Mouse (Mus musculus): ENCODE measurements at regions not wholly inside any gene's neighbourhood (a gene's known extent, or its start where the extent isn't known, plus 50 kb on each side); places are given as distances from the start of the nearest gene placed in this dataset.

- H3K4me3 ChIP-seq (replicated peaks; ENCODE audit: extremely low read depth, low read depth, low read length) = no peak overlapping the region
- no peak for DNase-seq
- TF ChIP-seq POLR2A (IDR thresholded peaks at IDR 0.05; ENCODE audit: borderline replicate concordance, extremely low read depth, low read depth, low read length) (no peak), CTCF (IDR thresholded peaks at IDR 0.05; ENCODE audit: insufficient read depth, low read length) (no peak)
- peaks cover 3% of the 10 kb centered on the region; the same call in 1 of the 2 replicates for H3K4me1 ChIP-seq (ENCODE audit: control insufficient read depth, insufficient read depth, low read length)
- WGBS = 31% methylated on average over 6 of the region's 6 CpGs
Measured at GRCm38 (mm10) chr14:103949950-103950349, 105.7 kb upstream of the Ednrb start.

DNA sequence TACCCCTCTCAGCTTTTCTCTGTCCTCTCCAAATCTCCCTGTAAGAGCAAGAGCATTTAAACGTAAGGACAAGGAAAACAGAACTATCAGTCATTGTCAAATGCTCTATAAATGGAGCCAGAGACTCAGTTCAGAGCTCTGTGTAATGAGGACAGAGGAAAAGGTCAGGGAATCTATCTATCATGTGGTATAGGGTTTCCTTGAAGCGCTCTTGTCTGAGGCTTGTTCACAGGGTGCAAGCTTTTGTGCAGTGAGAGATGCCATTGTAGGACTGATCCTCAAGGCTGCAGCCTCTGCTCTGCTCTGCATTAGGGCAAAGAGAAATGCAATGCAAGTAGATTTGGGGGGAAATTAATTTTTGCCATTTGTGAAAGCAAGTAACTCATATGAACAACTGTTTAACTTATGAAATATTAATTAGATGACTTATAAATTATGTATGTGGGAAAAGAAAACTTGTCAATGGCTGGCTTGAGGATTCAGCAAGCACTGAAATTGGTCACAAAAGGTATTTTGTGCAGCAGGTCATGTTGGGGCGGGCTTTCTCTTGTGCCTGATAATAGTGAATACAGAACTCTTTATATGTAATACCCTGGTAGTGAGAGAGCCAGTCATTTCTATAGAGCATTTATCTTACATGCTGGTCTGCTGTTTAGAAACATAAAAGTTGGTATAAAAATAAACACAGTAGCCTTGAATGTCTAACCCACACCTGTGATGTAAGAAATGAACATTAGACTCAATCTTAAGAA is 104.0 kb upstream of the Ednrb start:
- no peak overlapping the region for H3K4me3 ChIP-seq (replicated peaks; ENCODE audit: extremely low read depth, low read depth, low read length)
- DNase-seq = no peak
- H3K4me1 ChIP-seq (ENCODE audit: control insufficient read depth, insufficient read depth, low read length) = peaks cover 3% of the 10 kb centered on the region; the same call in 1 of the 2 replicates
- TF ChIP-seq POLR2A (IDR thresholded peaks at IDR 0.05; ENCODE audit: borderline replicate concordance, extremely low read depth, low read depth, low read length) (no peak), CTCF (IDR thresholded peaks at IDR 0.05; ENCODE audit: insufficient read depth, low read length) (no peak)
- WGBS = 66% methylated on average over 3 of the region's 3 CpGs

GRCm38 (mm10) chr14:103945753-103946152 is 101.6 kb upstream of the Ednrb start:
- WGBS = 22% methylated on average over 1 of the region's 1 CpGs
- peaks cover 3% of the 10 kb centered on the region; the same call in 1 of the 2 replicates for H3K4me1 ChIP-seq (ENCODE audit: control insufficient read depth, insufficient read depth, low read length)
- no peak for DNase-seq
- H3K4me3 ChIP-seq (replicated peaks; ENCODE audit: extremely low read depth, low read depth, low read length) = no peak overlapping the region
- TF ChIP-seq CTCF (IDR thresholded peaks at IDR 0.05; ENCODE audit: insufficient read depth, low read length) (no peak), POLR2A (IDR thresholded peaks at IDR 0.05; ENCODE audit: borderline replicate concordance, extremely low read depth, low read depth, low read length) (no peak)

DNA sequence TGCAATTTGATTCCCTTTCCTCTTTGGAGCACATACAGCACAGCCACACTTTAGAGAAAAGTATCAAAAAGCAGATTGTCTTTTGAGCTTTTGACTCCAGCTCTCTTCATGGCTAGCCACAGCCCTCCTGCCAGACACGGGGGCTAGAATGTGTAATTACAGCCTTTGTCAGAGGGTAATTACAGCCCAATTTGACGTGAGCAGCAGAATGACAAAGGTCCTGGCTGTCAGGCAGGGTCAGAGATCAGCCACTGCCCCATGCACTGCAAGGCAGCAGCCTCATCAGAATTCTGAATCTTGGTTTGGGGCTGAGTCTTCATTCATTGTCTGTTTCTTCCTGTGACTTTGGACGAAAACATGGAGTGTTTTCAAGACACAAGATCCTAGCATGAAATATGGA is 95.7 kb upstream of the Ednrb start:
- Histone ChIP-seq H3K4me1 (ENCODE audit: control insufficient read depth, insufficient read depth, low read length) (no peaks in the 10 kb centered on the region), H3K4me3 (replicated peaks; ENCODE audit: extremely low read depth, low read depth, low read length) (no peak overlapping the region)
- DNase-seq = no peak
- WGBS = 14% methylated on average over 3 of the region's 3 CpGs
- TF ChIP-seq POLR2A (IDR thresholded peaks at IDR 0.05; ENCODE audit: borderline replicate concordance, extremely low read depth, low read depth, low read length) = no peak
- no peak for TF ChIP-seq CTCF (IDR thresholded peaks at IDR 0.05; ENCODE audit: insufficient read depth, low read length)

DNA sequence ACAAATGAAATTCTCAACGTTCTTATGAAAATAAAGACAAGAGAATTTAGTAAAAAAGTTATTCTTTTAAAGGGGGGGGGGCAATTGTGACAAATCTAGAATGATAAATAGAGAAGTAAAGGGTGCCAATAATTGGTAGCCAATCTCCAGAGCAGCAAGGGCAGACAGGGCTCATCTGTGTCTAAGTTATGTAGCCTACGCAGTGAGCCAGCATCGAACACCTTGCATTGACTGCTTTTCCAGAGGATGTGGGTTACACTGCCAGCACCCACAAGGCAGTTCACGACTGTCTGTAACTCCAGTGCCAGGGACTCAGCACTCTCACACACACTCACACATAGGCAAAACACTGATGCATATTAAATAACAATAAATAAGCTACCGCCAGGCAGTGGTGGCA is 94.7 kb upstream of the Ednrb start:
- Histone ChIP-seq H3K4me3 (replicated peaks; ENCODE audit: extremely low read depth, low read depth, low read length) (no peak overlapping the region), H3K4me1 (ENCODE audit: control insufficient read depth, insufficient read depth, low read length) (no peaks in the 10 kb centered on the region)
- DNase-seq = no peak
- 80% methylated on average over 5 of the region's 5 CpGs for WGBS
- TF ChIP-seq CTCF (IDR thresholded peaks at IDR 0.05; ENCODE audit: insufficient read depth, low read length) = no peak
- no peak for TF ChIP-seq POLR2A (IDR thresholded peaks at IDR 0.05; ENCODE audit: borderline replicate concordance, extremely low read depth, low read depth, low read length)

DNA sequence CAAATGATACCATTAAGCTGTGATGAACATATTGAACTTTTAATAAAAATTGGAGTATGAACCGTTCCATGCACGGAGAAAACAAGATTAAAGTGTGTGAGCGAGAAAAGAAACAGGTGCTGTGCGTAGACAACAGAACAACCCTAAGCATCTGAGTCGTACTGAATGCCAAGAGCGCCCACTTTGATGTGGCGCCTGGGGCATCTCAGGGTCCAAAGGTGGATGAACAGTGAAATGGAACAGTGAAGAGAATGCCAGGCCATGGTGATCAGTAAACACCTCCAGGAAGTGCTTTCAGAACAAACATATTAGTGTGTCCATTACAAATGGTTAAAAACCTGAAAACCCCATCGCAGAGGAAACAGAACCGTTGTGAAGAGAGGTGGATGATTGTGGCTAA is 94.0 kb upstream of the Ednrb start:
- TF ChIP-seq POLR2A (IDR thresholded peaks at IDR 0.05; ENCODE audit: borderline replicate concordance, extremely low read depth, low read depth, low read length) = no peak
- TF ChIP-seq CTCF (IDR thresholded peaks at IDR 0.05; ENCODE audit: insufficient read depth, low read length) = no peak
- Histone ChIP-seq H3K4me1 (ENCODE audit: control insufficient read depth, insufficient read depth, low read length) (no peaks in the 10 kb centered on the region), H3K4me3 (replicated peaks; ENCODE audit: extremely low read depth, low read depth, low read length) (no peak overlapping the region)
- 85% methylated on average over 9 of the region's 9 CpGs for WGBS
- DNase-seq = no peak

DNA sequence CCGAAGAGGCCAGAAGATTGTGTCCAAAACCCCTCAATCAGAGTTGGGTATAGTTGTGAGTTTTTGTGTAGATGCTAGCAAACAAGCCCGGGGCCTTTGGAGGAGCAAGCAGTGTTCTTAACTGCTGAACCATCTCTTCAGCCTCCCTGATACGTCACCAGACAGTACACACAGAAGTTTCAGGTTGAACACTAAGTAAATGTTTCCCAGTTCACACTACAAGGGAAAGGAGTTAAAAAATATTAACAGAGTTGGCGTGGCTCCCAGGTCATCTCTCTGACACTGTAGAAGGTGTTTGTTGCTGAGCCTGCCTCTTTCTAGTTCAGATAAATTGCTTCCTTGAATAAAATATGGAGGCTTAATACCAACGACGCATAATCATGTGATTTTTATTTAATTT is 93.5 kb upstream of the Ednrb start:
- DNase-seq = no peak
- TF ChIP-seq CTCF (IDR thresholded peaks at IDR 0.05; ENCODE audit: insufficient read depth, low read length) = no peak
- TF ChIP-seq POLR2A (IDR thresholded peaks at IDR 0.05; ENCODE audit: borderline replicate concordance, extremely low read depth, low read depth, low read length) = no peak
- 78% methylated on average over 6 of the region's 6 CpGs for WGBS
- Histone ChIP-seq H3K4me1 (ENCODE audit: control insufficient read depth, insufficient read depth, low read length) (no peaks in the 10 kb centered on the region), H3K4me3 (replicated peaks; ENCODE audit: extremely low read depth, low read depth, low read length) (no peak overlapping the region)

- Histone ChIP-seq H3K4me3 (replicated peaks; ENCODE audit: extremely low read depth, low read depth, low read length) (no peak overlapping the region), H3K4me1 (ENCODE audit: control insufficient read depth, insufficient read depth, low read length) (no peaks in the 10 kb centered on the region)
- WGBS = 81% methylated on average over 3 of the region's 3 CpGs
- no peak for DNase-seq
- TF ChIP-seq POLR2A (IDR thresholded peaks at IDR 0.05; ENCODE audit: borderline replicate concordance, extremely low read depth, low read depth, low read length) (no peak), CTCF (IDR thresholded peaks at IDR 0.05; ENCODE audit: insufficient read depth, low read length) (no peak)
Measured at GRCm38 (mm10) chr14:103933813-103934212, 89.6 kb upstream of the Ednrb start.

GRCm38 (mm10) chr14:103932170-103932569 is 88.0 kb upstream of the Ednrb start:
- no peak for DNase-seq
- 77% methylated on average over 7 of the region's 7 CpGs for WGBS
- no peaks in the 10 kb centered on the region for H3K4me1 ChIP-seq (ENCODE audit: control insufficient read depth, insufficient read depth, low read length)
- no peak for TF ChIP-seq POLR2A (IDR thresholded peaks at IDR 0.05; ENCODE audit: borderline replicate concordance, extremely low read depth, low read depth, low read length)
- TF ChIP-seq CTCF (IDR thresholded peaks at IDR 0.05; ENCODE audit: insufficient read depth, low read length) = no peak
- no peak overlapping the region for H3K4me3 ChIP-seq (replicated peaks; ENCODE audit: extremely low read depth, low read depth, low read length)

GRCm38 (mm10) chr14:103929734-103930364 is 85.6 kb upstream of the Ednrb start:
- Histone ChIP-seq H3K4me3 (replicated peaks; ENCODE audit: extremely low read depth, low read depth, low read length) (no peak overlapping the region), H3K4me1 (ENCODE audit: control insufficient read depth, insufficient read depth, low read length) (no peaks in the 10 kb centered on the region)
- WGBS = 86% methylated on average over 11 of the region's 11 CpGs
- TF ChIP-seq POLR2A (IDR thresholded peaks at IDR 0.05; ENCODE audit: borderline replicate concordance, extremely low read depth, low read depth, low read length) (no peak), CTCF (IDR thresholded peaks at IDR 0.05; ENCODE audit: insufficient read depth, low read length) (no peak)
- DNase-seq = no peak
